Mouse (Mus musculus): Measurements from ENCODE around the gene Iqck. TPM values are rescaled to one million over a fixed set of nuclear protein-coding genes. Genes with fewer than 3 reads are reported as not detected.

Iqck gene
- polyA plus RNA-seq (2016; fragmentation: Nextera tagmentation; extraction: Ambion mirVana) = 0.37 and 0.68 TPM in 2 replicates

DNA sequence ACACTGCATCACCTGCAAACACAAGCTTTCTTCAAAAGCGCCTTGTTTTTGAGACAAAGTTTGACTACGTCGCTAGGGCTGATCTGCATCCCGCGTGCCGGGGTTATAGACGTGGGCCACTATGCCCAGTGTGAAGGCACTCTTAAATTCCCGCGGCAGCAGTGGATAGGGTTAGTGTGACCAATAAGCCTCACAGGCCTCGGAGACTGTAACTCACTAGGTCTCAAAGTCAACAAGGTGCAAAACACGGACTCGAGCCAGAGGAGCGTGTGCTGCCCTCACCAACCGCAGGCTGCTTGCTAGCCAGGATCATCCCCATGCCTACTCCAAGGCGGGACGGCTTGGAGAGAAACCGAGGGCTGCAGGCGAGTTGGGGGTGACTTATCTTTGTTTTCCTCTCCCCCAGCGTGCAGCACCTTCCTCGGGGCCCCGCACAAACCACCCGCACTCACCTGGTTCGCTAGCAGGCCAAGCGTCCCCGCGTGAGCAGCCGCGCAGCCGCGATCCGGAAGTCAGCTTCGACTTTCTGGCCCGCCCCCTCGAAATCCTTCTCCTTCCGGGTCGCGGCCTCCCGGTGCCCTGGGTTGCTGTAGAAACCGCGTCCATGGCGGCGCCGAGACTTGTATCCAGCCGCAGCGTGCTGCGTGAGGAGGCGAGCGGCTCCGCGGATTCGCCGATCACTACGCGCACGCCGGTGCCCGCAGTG lies at the start of gene Iqck:
Gene Iqck, plus strand, starts transcription at position 582 of the 706 bp plus-strand sequence.
- no peaks in the 10 kb centered on the region for H3K9me3 ChIP-seq (replicated peaks)
- no peaks in the 10 kb centered on the region for H3K27me3 ChIP-seq (replicated peaks)
- peak within 1 kb of the TSS; percentile 76 for H3K9ac ChIP-seq
- peaks cover 40% of the 10 kb centered on the region for H3K4me1 ChIP-seq
- H3K4me3 ChIP-seq = peak within 1 kb of the TSS; percentile 87
- WGBS (ENCODE audit: insufficient replicate concordance) = under 1% methylated on average over 57 of the region's 57 CpGs
- H3K36me3 ChIP-seq = peaks cover 31% of the 10 kb centered on the region
- H3K27ac ChIP-seq = peak within 1 kb of the TSS; percentile 46; the same call in 1 of the 2 replicates
- peak; percentile 92 for ATAC-seq
- H3K4me2 ChIP-seq = peak within 1 kb of the TSS; percentile 90

DNA sequence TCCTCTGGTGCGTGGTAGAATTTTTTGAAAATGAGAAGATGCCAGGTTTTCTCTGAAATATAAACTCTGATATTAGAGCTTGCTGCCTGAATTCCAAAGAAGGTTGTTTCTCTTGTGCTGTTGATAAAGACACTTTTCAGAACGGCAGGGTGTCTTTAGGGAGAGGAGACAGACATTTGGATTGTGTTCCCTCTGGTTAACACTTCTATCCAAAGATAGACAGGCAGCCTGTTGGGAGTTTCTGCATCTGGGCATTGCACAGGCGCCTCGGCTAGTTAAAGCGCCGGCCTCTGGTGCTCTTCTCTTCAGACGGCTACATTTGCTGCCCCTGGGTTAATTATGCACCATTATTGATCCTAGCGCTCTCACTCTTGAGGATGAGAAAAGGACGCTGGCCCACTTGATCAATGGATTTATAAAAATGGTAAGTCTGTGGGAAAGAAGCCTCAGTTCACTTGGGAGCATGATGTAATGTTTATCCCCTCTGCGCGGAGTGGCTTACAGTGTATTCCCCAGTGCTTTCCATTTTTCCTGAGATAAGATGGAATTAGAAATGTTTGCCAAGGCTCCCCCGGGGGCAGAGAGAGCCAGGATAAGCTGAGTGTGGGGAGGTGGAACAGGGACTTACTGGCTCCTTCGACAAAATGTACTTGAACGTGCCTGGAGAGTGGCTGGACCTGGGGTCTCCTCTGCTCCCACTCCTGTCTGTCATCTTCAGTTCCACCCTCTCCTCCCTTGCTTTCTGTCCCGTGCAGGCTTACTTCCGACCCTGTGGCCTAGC lies 48.7 kb upstream of the Iqck start:
- ATAC-seq = no peak
- Histone ChIP-seq H3K4me3 (no peak overlapping the region), H3K9ac (no peak overlapping the region), H3K27me3 (replicated peaks) (no peaks in the 10 kb centered on the region), H3K4me1 (peaks cover 13% of the 10 kb centered on the region), H3K36me3 (peaks cover 27% of the 10 kb centered on the region), H3K27ac (no peak overlapping the region), H3K9me3 (replicated peaks) (no peaks in the 10 kb centered on the region), H3K4me2 (no peak overlapping the region; the same call in 1 of the 2 replicates)
- 69% methylated on average over 16 of the region's 16 CpGs for WGBS (ENCODE audit: insufficient replicate concordance)

DNA sequence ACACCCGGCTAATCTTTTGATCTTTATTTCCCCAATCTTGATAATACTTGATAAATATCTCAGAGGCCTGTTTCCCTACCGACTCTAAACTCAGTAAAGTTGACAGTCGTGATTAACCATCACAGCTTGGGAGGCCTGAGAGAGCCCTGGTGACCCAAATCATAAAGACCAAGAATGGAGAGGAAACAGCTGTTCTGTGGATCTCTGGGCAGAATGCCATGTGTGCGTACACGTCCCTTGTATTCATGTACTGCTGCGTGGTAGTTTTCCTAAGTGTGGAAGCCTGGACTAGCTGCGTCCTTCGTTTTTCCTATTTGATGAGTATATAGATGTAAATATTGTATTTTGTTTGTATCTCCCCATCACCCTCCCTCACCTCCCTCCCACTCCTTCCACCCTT lies 47.7 kb upstream of the Iqck start:
- ATAC-seq = no peak
- Histone ChIP-seq H3K4me3 (no peak overlapping the region), H3K27ac (no peak overlapping the region), H3K9me3 (replicated peaks) (no peaks in the 10 kb centered on the region), H3K36me3 (peaks cover 17% of the 10 kb centered on the region), H3K9ac (no peak overlapping the region), H3K4me2 (no peak overlapping the region), H3K27me3 (replicated peaks) (no peaks in the 10 kb centered on the region), H3K4me1 (peaks cover 22% of the 10 kb centered on the region)
- WGBS (ENCODE audit: insufficient replicate concordance) = 79% methylated on average over 8 of the region's 8 CpGs

DNA sequence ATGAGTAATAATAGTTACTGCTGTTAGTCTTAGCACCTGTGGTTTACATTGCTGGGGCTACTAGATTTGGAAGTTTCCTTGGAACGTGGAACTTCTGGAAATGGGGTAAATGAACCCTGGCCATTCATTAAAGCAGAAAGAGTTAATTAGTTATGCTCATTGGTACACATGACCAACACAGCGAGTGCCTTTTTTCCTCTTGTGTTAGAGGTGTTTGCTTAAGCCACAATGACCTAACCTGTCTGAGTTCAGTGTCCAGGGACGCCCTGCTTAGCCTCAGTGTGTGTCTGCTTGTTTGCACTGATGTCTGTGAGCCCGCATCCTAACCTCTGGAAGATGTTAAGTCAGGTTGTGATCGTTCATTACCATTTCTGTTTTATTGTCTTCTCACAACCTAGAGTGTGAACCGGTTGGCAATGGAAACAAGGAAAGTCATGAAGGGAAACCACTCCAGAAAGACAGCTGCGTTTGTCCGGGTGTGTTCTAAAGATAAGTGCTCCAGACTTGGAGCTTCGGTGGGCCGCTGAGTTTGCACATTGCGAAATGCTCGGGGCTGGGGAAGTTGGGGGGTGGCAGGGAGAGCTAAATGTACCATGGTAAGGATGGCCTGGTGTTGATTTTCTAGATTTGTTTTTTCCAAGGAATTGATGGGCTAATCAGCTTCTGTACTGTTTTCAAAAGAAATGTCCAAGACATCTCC lies 44.0 kb upstream of the Iqck start:
- Histone ChIP-seq H3K9ac (no peak overlapping the region), H3K4me3 (no peak overlapping the region), H3K4me1 (peaks cover 24% of the 10 kb centered on the region), H3K4me2 (0 out of 2 replicates have a peak overlapping the region, but pooled peaks have one; percentile 12), H3K27me3 (replicated peaks) (no peaks in the 10 kb centered on the region), H3K36me3 (peaks cover 26% of the 10 kb centered on the region), H3K9me3 (replicated peaks) (no peaks in the 10 kb centered on the region), H3K27ac (peak overlapping the region; percentile 61)
- 35% methylated on average over 12 of the region's 12 CpGs for WGBS (ENCODE audit: insufficient replicate concordance)
- ATAC-seq = peak; percentile 65

DNA sequence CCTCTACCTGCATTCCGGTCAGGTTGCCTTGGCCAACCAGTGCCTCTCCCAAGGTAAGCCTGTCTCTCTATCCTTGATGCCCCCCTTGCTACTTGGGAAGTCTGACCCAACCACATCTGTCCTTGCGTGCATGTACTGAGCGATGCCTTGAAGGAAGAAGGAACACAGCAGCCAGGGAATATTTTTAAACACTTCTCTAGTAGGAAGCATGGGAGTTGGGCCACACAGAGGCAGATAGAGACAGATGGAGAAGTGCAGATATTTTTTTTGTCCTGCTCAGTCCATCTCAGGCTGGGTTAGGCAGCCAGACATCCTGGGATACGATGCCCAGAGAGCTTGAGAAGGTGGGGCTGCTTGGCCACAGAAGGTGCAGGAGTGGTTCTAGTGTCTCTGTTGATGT lies 42.0 kb upstream of the Iqck start:
- ATAC-seq = no peak
- H3K27me3 ChIP-seq (replicated peaks) = no peaks in the 10 kb centered on the region
- H3K4me2 ChIP-seq = no peak overlapping the region
- no peak overlapping the region for H3K27ac ChIP-seq
- 86% methylated on average over 4 of the region's 4 CpGs for WGBS (ENCODE audit: insufficient replicate concordance)
- no peak overlapping the region for H3K9ac ChIP-seq
- H3K36me3 ChIP-seq = peaks cover 45% of the 10 kb centered on the region
- H3K4me1 ChIP-seq = peaks cover 24% of the 10 kb centered on the region
- H3K4me3 ChIP-seq = no peak overlapping the region
- H3K9me3 ChIP-seq (replicated peaks) = no peaks in the 10 kb centered on the region

DNA sequence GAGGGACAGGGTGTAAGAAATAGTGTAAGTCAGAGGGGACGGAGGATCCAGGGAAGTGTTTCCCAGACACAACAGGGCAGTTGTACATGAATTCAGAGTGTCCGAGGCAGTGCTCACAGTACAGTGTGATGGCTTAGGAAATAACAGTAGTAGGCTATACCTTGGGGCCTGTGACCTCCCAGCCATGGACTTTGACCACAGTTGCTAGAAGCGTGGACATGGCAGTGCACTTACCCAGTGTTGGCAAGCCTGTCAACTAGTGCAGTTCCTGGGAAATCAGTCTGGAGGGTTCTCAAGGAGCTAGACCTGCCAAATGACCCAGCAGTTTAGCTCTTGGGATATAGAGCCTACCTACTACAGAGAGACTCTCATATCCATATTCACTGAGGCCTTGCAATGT lies 39.3 kb upstream of the Iqck start:
- Histone ChIP-seq H3K4me2 (no peak overlapping the region), H3K9ac (no peak overlapping the region), H3K9me3 (replicated peaks) (no peaks in the 10 kb centered on the region), H3K27ac (no peak overlapping the region), H3K4me1 (peaks cover 17% of the 10 kb centered on the region), H3K4me3 (no peak overlapping the region), H3K27me3 (replicated peaks) (no peaks in the 10 kb centered on the region), H3K36me3 (peaks cover 46% of the 10 kb centered on the region)
- WGBS (ENCODE audit: insufficient replicate concordance) = 67% methylated on average over 3 of the region's 3 CpGs
- no peak for ATAC-seq

DNA sequence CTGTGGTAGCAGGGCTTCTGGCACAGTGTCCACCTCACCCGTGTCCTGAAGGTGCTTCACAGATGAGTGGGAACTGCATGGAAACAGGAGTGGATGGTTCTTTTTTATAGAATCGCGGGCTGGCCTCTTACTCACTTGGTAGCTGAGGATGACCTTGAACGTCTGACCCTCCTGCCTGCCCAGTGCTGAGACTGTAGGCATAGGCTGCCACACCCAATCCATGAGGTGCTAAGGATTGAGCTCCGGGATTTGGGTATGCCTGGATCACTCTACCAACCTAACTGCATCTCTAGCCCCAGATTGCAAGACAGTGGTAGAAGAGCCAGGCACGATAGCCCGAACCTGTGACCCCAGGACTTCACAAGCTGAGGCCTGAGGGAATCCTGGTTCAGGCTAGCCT lies 37.8 kb upstream of the Iqck start:
- no peaks in the 10 kb centered on the region for H3K27me3 ChIP-seq (replicated peaks)
- ATAC-seq = no peak
- no peak overlapping the region for H3K9ac ChIP-seq
- H3K27ac ChIP-seq = no peak overlapping the region
- no peak overlapping the region for H3K4me2 ChIP-seq
- H3K9me3 ChIP-seq (replicated peaks) = no peaks in the 10 kb centered on the region
- peaks cover 4% of the 10 kb centered on the region for H3K4me1 ChIP-seq
- 82% methylated on average over 7 of the region's 7 CpGs for WGBS (ENCODE audit: insufficient replicate concordance)
- peaks cover 46% of the 10 kb centered on the region for H3K36me3 ChIP-seq
- no peak overlapping the region for H3K4me3 ChIP-seq

DNA sequence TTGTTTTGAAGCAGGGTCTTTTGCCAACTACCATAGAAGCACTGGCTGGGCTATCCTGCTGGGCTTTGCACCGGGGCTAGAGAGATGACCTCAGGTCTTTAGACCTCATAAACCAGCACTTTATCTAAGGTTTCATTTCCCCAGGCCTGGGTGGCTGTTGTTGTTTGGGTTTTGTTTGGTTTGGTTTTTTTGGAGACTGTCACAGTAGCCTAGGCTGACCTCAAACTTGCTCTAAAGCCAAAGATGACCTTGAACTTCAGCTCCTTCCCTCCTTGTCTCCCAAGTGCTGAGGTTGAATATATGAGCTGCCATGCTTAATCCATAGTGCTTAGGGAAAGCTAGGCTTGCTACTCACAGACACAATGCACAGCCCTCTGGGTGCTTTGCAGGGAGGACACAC lies 35.9 kb upstream of the Iqck start:
- H3K27ac ChIP-seq = no peak overlapping the region
- H3K9ac ChIP-seq = no peak overlapping the region
- H3K27me3 ChIP-seq (replicated peaks) = no peaks in the 10 kb centered on the region
- ATAC-seq = no peak
- WGBS (ENCODE audit: insufficient replicate concordance) = 67% methylated on average over 1 of the region's 1 CpGs
- no peak overlapping the region for H3K4me2 ChIP-seq
- no peaks in the 10 kb centered on the region for H3K9me3 ChIP-seq (replicated peaks)
- no peaks in the 10 kb centered on the region for H3K4me1 ChIP-seq
- no peak overlapping the region for H3K4me3 ChIP-seq
- H3K36me3 ChIP-seq = peaks cover 34% of the 10 kb centered on the region

DNA sequence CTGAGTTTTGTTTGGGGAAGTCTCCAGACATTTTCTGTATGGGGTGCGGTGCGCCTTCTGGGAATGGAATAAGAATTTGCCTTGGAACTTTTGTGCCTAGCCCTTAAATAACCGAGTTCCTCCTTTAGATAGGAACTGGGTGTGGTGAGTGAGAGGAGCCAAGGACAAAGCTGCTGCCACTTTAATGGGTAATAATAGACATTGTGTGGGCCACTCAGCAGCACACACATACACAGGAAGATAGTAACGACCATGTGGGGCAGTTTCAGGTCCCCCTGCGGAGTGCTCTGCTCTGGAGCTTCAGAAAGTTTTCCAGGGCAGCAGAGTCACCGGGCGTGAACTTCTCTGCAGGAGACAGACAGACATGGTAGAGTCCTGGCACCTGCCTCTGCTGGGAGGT lies 34.2 kb upstream of the Iqck start:
- ATAC-seq = no peak
- Histone ChIP-seq H3K27ac (no peak overlapping the region), H3K4me3 (no peak overlapping the region), H3K9me3 (replicated peaks) (no peaks in the 10 kb centered on the region), H3K36me3 (peaks cover 37% of the 10 kb centered on the region), H3K4me1 (no peaks in the 10 kb centered on the region), H3K27me3 (replicated peaks) (no peaks in the 10 kb centered on the region), H3K9ac (no peak overlapping the region), H3K4me2 (no peak overlapping the region)
- 63% methylated on average over 7 of the region's 7 CpGs for WGBS (ENCODE audit: insufficient replicate concordance)

DNA sequence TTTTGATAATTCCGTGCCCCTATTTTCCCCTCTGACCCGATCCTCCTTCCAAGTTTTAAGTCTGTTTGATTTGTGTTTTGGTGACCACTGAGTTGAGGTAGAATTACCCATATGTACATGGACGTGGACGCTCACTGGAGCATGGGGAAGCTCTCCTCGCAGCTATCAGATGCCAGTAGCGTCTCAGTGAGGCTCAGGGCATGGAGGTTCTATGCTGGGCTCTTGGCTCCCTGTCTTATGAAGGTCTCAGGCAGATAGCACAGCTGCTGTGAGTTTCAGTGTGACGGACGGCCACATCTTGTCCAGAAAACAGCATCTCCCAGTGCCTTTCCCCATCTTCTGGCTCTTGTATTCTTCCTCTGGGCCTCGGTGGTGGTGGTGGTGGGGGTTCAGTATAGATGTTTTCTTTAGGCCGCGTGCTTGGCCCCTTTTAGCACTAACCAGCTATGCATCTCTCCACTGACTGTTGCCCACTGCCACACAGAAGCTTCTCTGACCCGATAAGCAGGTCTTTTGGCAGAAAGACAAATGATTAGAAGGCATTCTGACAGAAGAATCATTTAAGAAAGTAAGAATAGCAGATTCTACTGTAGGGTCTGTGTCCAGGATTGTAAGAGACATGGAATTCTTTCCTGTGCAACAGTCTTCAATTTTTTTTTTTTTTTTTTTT lies 33.5 kb upstream of the Iqck start:
- Histone ChIP-seq H3K4me2 (no peak overlapping the region), H3K27ac (no peak overlapping the region), H3K9ac (no peak overlapping the region), H3K4me1 (no peaks in the 10 kb centered on the region), H3K9me3 (replicated peaks) (no peaks in the 10 kb centered on the region), H3K27me3 (replicated peaks) (no peaks in the 10 kb centered on the region), H3K36me3 (peaks cover 40% of the 10 kb centered on the region), H3K4me3 (no peak overlapping the region)
- WGBS (ENCODE audit: insufficient replicate concordance) = 75% methylated on average over 12 of the region's 12 CpGs
- no peak for ATAC-seq

DNA sequence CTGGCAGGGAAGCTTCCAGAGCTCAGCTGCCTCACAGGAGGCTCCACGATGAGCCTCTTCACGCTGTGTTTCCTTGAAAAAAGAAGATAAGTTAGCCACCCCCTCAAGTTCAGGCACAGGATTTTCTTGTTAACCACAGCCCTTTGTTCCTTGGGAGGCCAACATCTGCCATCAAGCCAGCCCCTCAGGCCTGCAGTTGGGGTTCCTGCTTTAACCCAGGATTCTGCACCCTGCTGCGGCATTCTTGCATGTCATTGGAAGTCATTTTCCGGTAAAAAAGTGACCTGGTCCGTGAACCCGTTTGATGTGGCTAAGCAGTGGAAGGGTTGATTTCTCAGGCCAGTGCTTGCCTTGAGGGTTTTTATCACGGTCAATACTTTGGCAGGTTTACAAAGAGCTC lies 31.1 kb upstream of the Iqck start:
- Histone ChIP-seq H3K9me3 (replicated peaks) (no peaks in the 10 kb centered on the region), H3K27ac (no peak overlapping the region), H3K4me3 (no peak overlapping the region), H3K4me2 (no peak overlapping the region), H3K9ac (no peak overlapping the region), H3K36me3 (peaks cover 36% of the 10 kb centered on the region), H3K4me1 (peaks cover 11% of the 10 kb centered on the region; the same call in 1 of the 2 replicates), H3K27me3 (replicated peaks) (no peaks in the 10 kb centered on the region)
- ATAC-seq = no peak
- WGBS (ENCODE audit: insufficient replicate concordance) = 67% methylated on average over 7 of the region's 7 CpGs
